6 mouse cellular contexts compared by ENCODE assay signal in the genomic region with DNA sequence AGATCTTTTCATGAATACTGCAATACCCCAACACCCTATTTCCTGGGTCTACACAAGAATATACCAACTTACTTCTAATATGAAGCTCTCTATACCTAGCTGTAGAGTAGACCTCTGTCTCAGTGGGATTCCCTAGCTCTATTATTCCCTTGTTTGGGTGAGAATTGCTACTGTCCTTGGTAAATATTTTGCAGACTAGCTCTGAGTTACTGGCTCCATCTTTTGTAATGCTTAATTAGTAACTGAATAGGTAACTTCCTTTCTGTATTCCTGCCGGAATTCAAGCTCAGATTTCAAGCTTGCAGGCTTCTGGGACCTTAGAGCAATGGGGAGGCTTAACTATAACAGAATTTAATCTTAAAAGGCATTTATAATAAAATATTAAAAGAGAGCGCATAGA. TPM values are rescaled to one million over a fixed set of nuclear protein-coding genes. Genes with fewer than 3 reads are reported as not detected.
DNase-seq lines count a peak whose midpoint lies in the region; ATAC-seq and TF ChIP-seq lines count a peak whose summit lies in the region.
"Not testable (repeated sequence)": the region's sequence is repeated elsewhere in the genome, so short reads cannot be mapped to it uniquely, and the experiment has no call there.
"Had no signal": no experiment of that assay in that cellular context is flagged by ENCODE, and none has a peak within 500 bp of the region (broad histone marks: within the 10 kb centered on the region; RNA-seq: fewer than 3 reads in every experiment).

No protein-coding gene starts in this region.

- H3K4me3 ChIP-seq in kidney, adult 2 months (ENCODE audit: insufficient read depth, low read depth, low read length); kidney, embryonic 15.5 days (replicated peaks); olfactory bulb, adult 2 months (ENCODE audit: insufficient read depth, low read depth, low read length): not testable (repeated sequence)

- H3K4me2 ChIP-seq in kidney, embryonic 15.5 days: not testable (repeated sequence)

- not testable (repeated sequence) for TF ChIP-seq CTCF in kidney, adult 2 months (conservative IDR thresholded peaks at IDR 0.05; ENCODE audit: insufficient read depth, insufficient read length, low read depth, low read length); olfactory bulb, adult 2 months (IDR thresholded peaks at IDR 0.05; ENCODE audit: insufficient read depth, low read depth, low read length)

- not testable (repeated sequence) for H3K27me3 ChIP-seq in kidney, adult 2 months (replicated peaks; ENCODE audit: control insufficient read depth, insufficient read depth, low read length); kidney, embryonic 15.5 days

- not testable (repeated sequence) for H3K36me3 ChIP-seq in kidney, adult 2 months (ENCODE audit: control insufficient read depth, insufficient read depth, low read length); kidney, embryonic 15.5 days

- not testable (repeated sequence) for TF ChIP-seq POLR2A in kidney, adult 2 months (IDR thresholded peaks at IDR 0.05; ENCODE audit: low read depth, low read length); olfactory bulb, adult 2 months (IDR thresholded peaks at IDR 0.05; ENCODE audit: insufficient read depth, low read depth, low read length)

- 48% methylated on average over 2 of the region's 2 CpGs for WGBS in kidney, adult 2 months
- WGBS in kidney, embryonic 15.5 days: 67% methylated on average over 2 of the region's 2 CpGs
- WGBS in olfactory bulb, adult 2 months: 81% methylated on average over 2 of the region's 2 CpGs

- not testable (repeated sequence) for H3K4me1 ChIP-seq in kidney, adult 2 months (ENCODE audit: control insufficient read depth, insufficient read depth, low read length); olfactory bulb, adult 2 months (ENCODE audit: control insufficient read depth, insufficient read depth, low read length)
- peaks cover 18% of the 10 kb centered on the region; the same call in 1 of the 2 replicates for H3K4me1 ChIP-seq in kidney, embryonic 15.5 days

- DNase-seq in ES-CJ7 (ENCODE audit: low read depth, low spot score): peak; percentile 11
- DNase-seq in ZHBTc4 (ENCODE audit: low read depth, low spot score): peak; percentile 4
- DNase-seq in kidney, adult 2 months: peak; percentile 60

- not testable (repeated sequence) for H3K9ac ChIP-seq in kidney, embryonic 15.5 days

- H3K27ac ChIP-seq in kidney, adult 2 months (ENCODE audit: insufficient read depth, low read depth, low read length): peak overlapping the region; percentile 71; the same call in 1 of the 2 replicates
- H3K27ac ChIP-seq in kidney, embryonic 15.5 days: peak overlapping the region; percentile 66
- H3K27ac ChIP-seq in olfactory bulb, adult 2 months (ENCODE audit: insufficient read depth, low read depth, low read length): 0 out of 2 replicates have a peak overlapping the region, but pooled peaks have one; percentile 73

- ATAC-seq in kidney, embryonic 15.5 days (replicated peaks; ENCODE audit: low FRiP score): not testable (repeated sequence)

- not testable (repeated sequence) for H3K9me3 ChIP-seq in kidney, embryonic 15.5 days (replicated peaks)

RNA-seq across cellular contexts. Expression of gene Mfap3l, which starts 26.1 kb away (rescaled TPM):
- 18.7 and 21.3 TPM in 2 replicates for polyA plus RNA-seq in kidney, adult 2 months (2012; rRNA removed)
- polyA plus RNA-seq in kidney, embryonic 15.5 days (2015; fragmentation: Nextera tagmentation; extraction: Ambion mirVana): 4.3 and 4.5 TPM in 2 replicates
- not detected in 2 replicates for polyA plus RNA-seq in olfactory bulb, adult 2 months (2012; ENCODE audit: insufficient read depth, insufficient read length, low replicate concordance, missing spikeins)
- polyA plus RNA-seq: erythroblast, embryonic 14.5 days had no signal

Comparison
In these comparisons a context has a peak if more than half of its experiments do, and no peak if none do; other contexts are left out.
1. DNase-seq: peak in every context shown above with its lines; median percentile 60 in kidney, adult 2 months; 11 in ES-CJ7; 4 in ZHBTc4.